Mouse (Mus musculus): Measurements from ENCODE around the gene Frmpd1.

The Frmpd1 gene

DNA sequence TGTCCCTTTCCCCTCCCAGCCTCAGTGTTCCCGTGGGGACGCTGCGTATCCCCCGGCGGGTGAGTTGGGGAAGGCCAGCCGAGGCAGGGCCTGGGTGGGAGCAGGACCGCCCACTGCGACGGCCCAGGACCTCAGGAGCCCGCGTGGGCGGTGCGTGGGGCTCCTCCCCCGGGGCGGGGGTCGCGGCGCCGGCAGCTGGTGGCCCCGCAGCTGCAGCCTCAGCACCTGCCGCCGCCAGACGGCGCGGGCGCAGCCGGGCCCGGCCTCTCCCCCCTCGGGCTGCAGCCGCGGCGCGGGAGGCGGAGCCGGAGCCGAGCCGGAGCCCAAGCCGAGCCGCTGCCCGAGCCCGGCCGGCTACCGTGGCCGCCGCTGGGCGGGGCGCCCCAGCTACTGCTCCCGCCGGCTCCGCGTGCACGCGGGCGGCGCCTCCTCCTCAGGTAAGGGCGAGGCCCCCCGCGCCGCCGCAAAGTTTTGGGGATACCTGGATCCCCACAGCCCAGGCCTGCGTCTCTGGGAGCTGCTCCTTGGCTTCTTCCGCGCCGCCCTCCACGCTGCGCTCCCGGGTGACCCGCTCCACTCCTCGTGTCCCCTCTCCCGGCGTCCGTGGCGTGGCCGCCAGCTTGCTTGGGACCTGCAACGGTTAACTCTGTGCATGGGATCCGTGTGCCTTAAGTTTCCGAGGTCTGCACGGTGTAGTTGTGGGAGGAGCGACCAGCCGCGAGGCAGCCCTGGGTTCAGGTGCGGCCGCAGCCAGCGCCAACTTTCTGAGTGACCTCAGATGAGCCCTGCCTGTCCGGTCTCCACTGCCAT is at the start of gene Frmpd1:
Gene Frmpd1, plus strand, starts transcription at position 355 of the 810 bp plus-strand sequence.
- peak; percentile 55 to 76 for DNase-seq

DNA sequence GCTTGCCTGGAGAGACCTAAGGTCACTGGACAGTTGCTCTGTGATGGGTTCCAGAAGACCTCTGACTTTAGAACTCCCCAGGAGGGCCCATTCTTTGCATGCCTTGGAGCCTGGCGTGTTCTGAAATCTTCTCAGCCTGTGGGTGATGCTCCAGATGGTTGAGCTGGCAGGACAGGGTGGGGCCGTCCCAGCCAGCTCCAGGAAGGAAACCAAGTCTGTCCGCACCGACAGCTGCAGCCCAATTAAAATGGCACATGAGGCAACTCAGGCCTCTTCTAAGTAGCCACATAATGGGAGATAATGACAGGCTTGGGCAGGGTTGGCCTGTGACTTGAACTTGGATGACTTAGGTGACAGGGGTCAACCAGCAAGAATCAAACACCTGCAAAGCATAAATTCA is 47.0 kb upstream of the Frmpd1 start:
- no peak for DNase-seq

- DNase-seq, result no peak
Measured at GRCm38 (mm10) chr4:45141835-45142234, 42.8 kb upstream of the Frmpd1 start.

GRCm38 (mm10) chr4:45142411-45142810 is 42.3 kb upstream of the Frmpd1 start:
- no peak for DNase-seq

DNA sequence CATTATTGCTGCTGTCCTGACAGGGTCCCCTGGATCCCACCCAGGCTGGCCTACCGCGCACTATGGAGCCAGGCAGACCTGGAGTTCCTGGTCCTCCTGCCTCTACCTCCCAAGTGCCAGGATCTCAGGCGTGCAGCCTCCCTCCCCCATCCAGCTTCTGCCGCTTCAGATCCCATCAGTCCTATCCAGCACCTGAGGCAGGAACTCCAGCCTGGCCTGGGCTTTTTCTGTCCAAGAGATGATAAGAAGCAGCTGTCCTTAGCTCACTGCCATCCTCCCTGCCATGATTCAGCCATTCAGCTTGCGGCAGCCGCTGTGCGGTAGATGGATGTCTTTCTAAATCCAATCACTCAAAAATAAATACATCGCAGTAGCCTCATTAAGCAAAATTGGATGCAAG is 41.7 kb upstream of the Frmpd1 start:
- no peak for DNase-seq

DNA sequence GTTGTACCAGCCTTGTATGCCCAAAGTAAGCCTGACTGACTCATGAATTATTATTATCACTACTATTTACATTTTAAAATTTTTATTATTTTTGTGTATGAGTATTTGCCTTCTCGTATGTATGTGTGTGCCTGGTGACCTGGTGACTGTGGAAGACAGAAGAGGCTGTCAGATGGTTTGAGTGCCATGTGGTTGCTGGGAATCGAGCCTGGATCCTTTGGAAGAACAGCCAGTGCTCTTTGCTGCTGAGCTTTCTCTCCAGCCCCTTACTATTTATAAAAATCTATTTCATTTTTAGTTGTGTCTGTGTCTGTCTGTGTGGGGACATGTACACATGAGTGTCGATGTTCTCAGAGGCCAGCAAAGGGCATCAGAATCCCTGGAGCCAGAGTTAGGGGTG is 28.2 kb upstream of the Frmpd1 start:
- no peak for DNase-seq

DNA sequence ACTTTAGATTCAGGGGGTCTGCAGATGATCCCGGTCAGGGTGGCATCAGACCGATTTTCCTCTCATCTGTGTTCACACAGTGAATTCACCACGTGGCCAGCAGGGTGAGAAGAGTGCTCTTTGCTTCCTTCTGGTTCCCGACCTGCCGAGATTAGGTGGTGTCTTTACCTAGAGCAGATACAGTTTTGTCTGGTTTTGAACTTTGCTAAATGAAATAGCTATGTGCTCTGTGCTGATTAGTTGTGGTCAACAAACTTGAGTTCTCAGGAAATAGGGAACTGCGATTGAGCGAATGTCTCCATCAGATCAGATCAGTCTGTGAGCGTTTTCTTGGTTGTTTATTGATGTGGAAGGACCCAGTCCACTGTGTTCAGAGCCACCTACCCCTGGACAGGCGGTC is 26.1 kb upstream of the Frmpd1 start:
- DNase-seq, result no peak

GRCm38 (mm10) chr4:45160773-45161172 is 23.9 kb upstream of the Frmpd1 start:
- DNase-seq, result no peak

DNA sequence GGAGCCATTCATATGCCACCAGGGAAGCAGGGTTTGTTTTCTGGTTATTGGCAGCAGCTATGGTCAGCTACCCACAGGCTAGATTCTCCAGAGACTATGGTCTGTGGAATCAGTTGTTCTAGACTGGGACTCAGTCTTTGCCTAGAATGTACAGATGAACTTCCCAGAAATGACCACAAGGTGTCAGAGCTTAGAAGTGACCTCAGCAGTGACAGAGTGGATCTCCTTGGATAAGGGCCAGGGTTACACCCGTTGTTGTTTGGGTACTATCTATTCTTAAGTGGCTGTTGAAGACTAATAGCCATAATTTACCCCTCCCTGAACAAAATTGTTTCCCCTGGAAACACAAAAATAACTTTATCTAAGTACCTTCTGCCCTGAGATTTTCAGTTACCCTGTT is 21.0 kb upstream of the Frmpd1 start:
- peak in 1 of 2 experiments; percentile 32 for DNase-seq

DNA sequence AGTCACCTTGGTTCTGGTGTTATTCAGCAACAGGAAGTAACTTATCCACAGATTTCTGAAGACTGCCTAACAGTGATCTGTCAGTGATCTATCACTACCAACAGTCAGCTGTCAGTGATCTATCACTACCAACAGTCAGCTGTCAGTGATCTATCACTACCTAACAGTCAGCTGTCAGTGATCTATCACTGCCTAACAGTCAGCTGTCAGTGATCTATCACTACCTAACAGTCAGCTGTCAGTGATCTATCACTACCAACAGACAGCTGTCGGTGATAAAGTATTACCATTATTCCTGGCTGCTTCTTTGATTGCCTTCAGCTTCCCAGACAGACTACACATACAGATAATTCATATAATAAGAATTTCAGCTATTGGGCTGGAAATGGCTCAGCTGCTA is 19.2 kb upstream of the Frmpd1 start:
- DNase-seq, result no peak

DNA sequence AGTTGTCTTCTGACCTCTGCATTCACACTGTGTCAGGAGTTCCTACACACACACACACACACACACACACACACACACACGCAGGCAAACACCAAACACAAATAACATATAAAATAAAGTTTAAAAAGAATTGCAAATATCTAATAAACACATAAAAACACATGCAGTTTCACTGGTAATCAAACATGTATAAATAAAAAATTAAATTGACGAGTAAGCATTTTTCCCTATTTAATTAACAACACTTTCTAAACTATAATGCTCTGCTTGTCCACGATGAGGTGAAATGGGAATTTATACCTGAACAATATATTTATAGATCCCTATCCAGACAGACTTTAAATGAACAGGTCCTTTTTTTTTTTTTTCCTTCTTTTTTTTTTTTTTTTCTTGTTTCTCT is 18.7 kb upstream of the Frmpd1 start:
- DNase-seq, result no peak

DNA sequence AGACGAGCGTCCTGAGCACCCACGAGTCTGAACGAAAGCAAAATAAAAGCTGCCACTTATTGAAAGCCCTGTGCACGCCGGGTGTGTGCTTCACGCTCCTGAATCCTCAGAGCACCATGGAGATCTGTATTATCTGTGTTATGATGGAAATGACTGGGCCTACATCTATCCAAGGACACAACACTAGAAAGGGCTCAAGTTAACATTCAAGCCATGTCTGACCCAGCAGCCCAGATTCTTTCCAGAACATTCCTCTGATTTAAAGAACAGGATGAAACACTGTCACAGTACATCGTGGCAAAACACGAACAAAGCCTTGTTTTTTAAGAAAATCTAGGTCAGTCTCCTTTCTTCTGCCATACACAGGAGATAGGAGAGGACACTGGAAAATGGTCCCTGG is 13.3 kb upstream of the Frmpd1 start:
- DNase-seq, result no peak

DNA sequence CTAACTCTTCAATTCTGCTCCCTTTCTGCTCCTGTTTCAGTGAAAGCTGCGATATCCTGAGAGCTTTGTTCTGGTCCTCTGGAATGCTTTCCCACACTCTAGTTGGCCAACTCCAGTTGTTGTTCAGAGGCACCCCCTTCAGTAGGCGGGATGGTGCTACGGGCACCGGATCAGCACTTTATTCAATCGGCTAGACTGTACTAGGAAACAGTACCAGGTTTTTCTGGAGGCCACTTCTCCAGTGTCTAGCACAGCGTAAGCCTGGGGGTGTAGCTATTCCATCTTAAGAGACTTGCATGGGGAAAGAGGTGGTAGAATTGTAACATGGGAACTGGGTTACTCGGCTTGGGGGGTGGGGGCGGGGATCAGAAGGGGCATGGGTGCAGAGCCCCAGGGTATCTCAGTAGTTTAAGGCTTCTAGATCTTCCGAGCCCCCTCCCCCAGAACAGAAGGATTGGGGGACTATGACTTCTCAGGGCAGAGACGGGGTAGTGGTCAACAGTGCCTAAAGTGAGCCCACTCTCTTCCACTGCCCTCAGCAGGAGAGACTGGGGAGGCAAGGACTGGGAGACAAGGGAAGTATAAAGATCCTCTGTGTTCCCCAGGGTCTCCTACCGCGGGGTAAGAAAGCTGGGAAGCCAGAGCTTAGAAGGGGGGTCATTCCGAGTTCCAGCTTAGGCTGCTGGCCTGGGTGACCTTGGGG is 706 bp upstream of the Frmpd1 start:
- DNase-seq, result no peak

DNA sequence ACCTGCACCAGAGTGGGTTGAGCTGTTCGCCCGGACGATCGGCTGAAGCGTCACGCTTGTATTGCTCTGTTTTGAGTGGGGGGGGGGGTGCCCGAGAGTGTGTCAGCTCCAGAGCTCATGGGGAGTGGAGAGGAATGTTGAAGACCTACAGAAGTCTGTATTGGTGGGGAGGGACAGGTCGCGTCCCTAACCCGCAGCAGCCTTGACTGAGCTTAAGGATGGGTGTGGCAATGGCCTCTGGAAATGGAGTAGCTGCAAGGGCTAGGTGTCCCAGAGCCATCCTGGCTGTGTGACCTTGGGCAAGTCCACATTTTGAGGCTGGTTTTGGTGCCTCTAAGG is 625 bp downstream of the Frmpd1 start:
- DNase-seq, result no peak

DNA sequence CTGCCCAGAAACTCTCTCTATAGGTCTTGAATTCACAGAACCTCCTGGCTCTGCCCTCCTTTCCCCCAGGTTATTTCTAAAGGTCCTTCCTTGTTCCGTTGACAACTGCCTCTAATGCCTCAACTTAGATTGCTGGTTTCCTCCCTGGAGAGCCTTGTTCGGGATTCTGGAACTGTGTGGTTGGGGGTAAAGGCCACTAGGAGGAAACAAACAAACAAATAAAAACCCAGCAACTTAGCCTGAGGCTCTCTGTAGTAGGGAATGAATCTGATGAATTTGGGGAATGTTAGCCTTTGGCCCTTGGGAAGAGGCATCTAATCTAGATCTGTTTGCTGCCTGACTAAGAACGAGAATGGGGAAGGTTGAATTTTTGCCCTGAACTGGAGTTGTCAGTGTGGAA is 13.6 kb downstream of the Frmpd1 start:
- no peak for DNase-seq

GRCm38 (mm10) chr4:45203283-45203682 is 18.6 kb downstream of the Frmpd1 start:
- no peak for DNase-seq

DNA sequence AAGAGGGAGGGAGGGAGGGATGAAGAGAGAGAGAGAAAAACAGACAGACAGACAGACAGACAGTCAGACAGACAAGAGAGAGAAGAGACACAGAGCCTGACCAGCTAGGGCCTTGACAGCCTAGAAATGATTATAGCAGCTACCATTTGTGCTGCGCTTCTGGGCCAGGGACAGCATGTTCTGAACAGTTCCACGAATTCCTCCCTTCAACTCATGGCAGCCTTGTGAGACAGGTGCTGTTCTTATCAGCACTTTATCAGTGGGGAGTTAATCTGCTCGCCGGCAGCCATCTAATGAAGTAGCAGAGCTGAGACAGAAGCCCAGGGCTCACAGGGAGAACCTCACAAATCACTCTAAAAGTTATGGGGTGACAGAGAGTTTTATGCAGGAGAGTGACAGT is 22.8 kb downstream of the Frmpd1 start:
- DNase-seq, result no peak

DNA sequence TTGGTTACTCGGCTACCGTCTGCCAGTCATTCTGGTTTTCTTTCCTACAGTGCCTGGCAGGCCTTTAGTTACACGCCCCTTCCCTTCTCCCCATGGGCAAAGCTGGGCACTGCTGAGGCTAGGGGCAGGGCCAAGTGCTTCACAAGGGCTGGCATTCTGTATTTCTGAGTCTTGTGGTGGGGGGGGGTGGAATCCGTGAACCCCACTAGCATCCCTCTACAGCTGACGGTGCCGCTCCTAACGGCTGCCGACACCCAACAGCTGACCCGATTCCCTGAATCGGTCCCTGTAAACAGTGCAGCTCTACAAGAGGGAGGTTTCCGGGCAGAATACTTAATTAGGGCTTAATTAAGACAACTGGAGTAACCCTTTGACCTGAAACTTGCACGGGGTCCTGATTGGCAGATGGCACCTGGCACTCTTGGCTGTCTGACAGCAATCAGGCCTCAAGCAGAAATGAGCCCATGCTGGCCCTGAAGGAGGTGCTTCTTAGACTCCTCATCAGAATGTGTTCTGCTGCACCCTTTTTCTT is 24.2 kb downstream of the Frmpd1 start:
- no peak for DNase-seq

GRCm38 (mm10) chr4:45212342-45213063 is 27.8 kb downstream of the Frmpd1 start:
- DNase-seq, result peak in 1 of 2 experiments; percentile 13

DNA sequence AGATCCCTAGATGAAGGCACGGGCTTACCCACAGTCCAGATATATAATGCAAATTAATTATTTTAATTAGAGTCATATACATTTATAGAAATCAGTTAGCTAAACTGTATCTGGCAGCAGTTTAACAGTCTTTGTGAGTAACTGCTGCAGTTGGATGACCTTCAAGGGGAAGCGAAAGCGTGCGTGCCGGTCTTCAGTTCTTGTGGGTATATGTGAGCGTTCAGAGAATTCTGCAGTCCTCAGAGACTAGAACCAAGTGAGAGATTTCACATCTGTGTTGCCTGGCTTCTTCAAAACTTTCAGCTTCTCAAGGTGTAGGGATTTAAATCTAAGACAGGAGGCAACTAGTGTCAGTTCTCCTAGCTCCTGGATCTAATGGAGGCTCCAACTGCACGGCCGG is 35.3 kb downstream of the Frmpd1 start:
- no peak for DNase-seq

GRCm38 (mm10) chr4:45222395-45222794 is 37.7 kb downstream of the Frmpd1 start:
- DNase-seq, result no peak

DNA sequence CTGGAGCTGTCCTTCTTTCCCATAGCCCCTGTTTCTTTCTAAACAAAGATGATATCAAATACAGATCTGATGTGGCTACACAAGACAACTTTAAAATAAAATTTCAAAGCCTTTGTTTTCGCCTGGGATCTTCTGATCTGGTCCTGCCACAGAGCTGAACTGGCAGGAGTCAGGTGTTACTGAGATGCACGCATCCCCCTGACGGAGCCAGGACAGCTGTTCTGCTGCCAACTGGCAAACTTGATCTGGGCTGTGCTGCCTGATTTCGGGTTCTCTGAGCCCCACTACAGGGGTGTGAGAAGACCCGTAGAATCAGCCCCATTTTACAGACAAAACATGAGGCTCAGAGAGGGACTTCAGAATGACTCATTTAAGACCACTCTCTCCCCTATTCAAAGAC is 45.6 kb downstream of the Frmpd1 start:
- no peak for DNase-seq

DNA sequence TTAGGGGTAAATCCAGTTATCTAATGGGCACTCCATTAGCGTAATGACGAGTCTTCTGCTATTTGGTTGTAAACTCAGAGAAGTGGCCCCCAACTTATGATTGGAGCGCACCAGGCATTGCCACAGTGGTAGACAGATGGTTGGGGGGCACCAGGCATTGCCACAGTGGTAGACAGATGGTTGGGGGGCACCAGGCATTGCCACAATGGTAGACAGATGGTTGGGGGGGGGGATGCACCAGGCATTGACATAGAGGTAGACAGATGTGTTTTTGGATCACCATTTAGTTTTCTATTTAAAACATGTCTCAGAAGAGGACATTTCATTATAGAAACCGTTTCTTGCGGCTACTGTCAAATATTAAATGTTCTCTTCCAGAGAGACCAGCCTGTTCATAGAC is 53.6 kb downstream of the Frmpd1 start:
- DNase-seq, result no peak

GRCm38 (mm10) chr4:45241330-45241729 is 56.7 kb downstream of the Frmpd1 start:
- DNase-seq, result no peak
